Mouse (Mus musculus) neural tube, embryonic 11.5 days (tissue): ENCODE results near the gene Stat5a. TPM values are rescaled to one million over a fixed set of nuclear protein-coding genes. Genes with fewer than 3 reads are reported as not detected.

Experiments used
- ATAC-seq: fragments of 200-750 bp; cut with Nextera tagmentation; 2 replicates; pipeline ENCODE4 v1.8.0; 2017; ENCODE audit warnings: moderate number of reproducible peaks, mild to moderate bottlenecking, moderate TSS enrichment, moderate library complexity; ENCODE audit not compliant: insufficient read depth, low FRiP score, low TSS enrichment
- DNase-seq: peaks from one replicate; pipeline ENCODE4 v3.0.0-alpha.2; 2015; ENCODE audit warnings: low spot score
- H3K27ac ChIP-seq: fragments of 300-500 bp; sonication (generic); 2 replicates; pipeline ENCODE4 v1.5.1; 2014; ENCODE audit warnings: low read depth, mild to moderate bottlenecking, low read length
- H3K27me3 ChIP-seq: fragments of 300-500 bp; sonication (generic); 2 replicates; pipeline ENCODE4 v1.6.1; 2014; ENCODE audit warnings: mild to moderate bottlenecking, low read length, mixed read lengths; ENCODE audit not compliant: control insufficient read depth, insufficient read depth
- H3K36me3 ChIP-seq: fragments of 300-500 bp; sonication (generic); 2 replicates; pipeline ENCODE4 v1.6.1; 2014; ENCODE audit warnings: mild to moderate bottlenecking, low read length, moderate library complexity, mixed read lengths; ENCODE audit not compliant: control insufficient read depth, insufficient read depth
- H3K4me1 ChIP-seq: fragments of 300-500 bp; sonication (generic); 2 replicates; pipeline ENCODE4 v1.6.1; 2014; ENCODE audit warnings: low read length, mixed read lengths; ENCODE audit not compliant: control insufficient read depth, insufficient read depth
- H3K4me2 ChIP-seq: fragments of 300-500 bp; sonication (generic); 2 replicates; pipeline ENCODE4 v1.6.1; 2014; ENCODE audit warnings: low read depth, mild to moderate bottlenecking, moderate library complexity
- H3K4me3 ChIP-seq: fragments of 300-500 bp; sonication (generic); 2 replicates; pipeline ENCODE4 v1.5.1; 2014; ENCODE audit warnings: low read depth, low read length
- H3K9ac ChIP-seq: fragments of 300-500 bp; sonication (generic); 2 replicates; pipeline ENCODE4 v1.6.1; 2014; ENCODE audit warnings: mild to moderate bottlenecking, low read length
- H3K9me3 ChIP-seq: fragments of 300-500 bp; sonication (generic); 2 replicates; pipeline ENCODE4 v1.6.1; 2016; ENCODE audit warnings: low read length; ENCODE audit not compliant: control insufficient read depth
- WGBS: fragments of 180-500 bp; shearing (Covaris S2); extraction: QIAGEN DNeasy Blood & Tissue Kit; methylation state at CpG from one replicate; pipeline ENCODE4 v1.1.7; 2014; 5-methylcytosine and 5-hydroxymethylcytosine counted together
- polyA plus RNA-seq: library from polyadenylated mRNA; unstranded; fragments of >200 nt; fragmentation: Nextera tagmentation; extraction: Ambion mirVana; gene quantifications from 2 replicates; pipeline ENCODE4 v1.2.1, GENCODE M21; 2014

The Stat5a gene
- polyA plus RNA-seq, result 1.3 and 1.9 TPM in 2 replicates

DNA sequence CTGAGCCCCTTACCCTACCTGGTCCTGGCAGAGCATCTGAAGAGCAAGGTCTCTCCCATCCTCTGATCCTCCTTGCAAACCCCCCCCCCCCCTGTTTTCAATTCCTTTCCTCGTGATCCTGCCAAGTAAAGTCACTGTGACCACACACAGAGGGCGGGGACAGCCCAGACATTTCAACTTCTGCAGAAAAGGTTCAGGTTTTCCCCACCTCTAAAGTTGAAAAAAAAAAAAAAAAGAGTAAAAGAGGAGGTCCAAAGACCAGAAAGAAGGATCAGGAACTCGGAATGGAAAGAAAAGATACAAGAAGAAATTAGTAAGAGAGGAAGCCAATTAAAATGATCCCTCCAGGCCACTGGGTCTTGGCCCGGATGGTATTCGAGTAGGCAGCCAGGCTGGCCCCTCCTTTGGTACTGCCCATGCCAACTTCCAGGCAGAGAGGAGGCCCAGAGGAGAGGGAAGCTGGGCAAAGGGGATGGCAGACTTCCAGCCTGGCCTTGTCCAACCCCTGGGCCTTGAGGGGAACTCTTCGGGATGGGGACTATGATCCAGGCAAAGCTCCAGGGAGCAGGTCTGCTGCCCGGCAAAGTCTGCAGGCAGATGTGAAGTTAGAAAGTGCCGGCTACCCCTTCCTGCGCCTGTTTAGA is at the start of gene Stat5a:
Gene Stat5a (plus strand): TSS at position 417 of the 644 bp plus-strand sequence.
- no peaks in the 10 kb centered on the region for H3K9me3 ChIP-seq
- H3K4me3 ChIP-seq, result peak within 1 kb of the TSS; percentile 43
- peaks cover 33% of the 10 kb centered on the region for H3K27me3 ChIP-seq
- ATAC-seq (no peak), DNase-seq (no peak)
- no peak within 1 kb of the TSS for H3K27ac ChIP-seq
- no peaks in the 10 kb centered on the region for H3K36me3 ChIP-seq
- H3K9ac ChIP-seq, result peak within 1 kb of the TSS; percentile 42
- peak within 1 kb of the TSS; percentile 55 for H3K4me2 ChIP-seq
- WGBS, result 63% methylated on average over 9 of the region's 9 CpGs
- H3K4me1 ChIP-seq, result no peaks in the 10 kb centered on the region

DNA sequence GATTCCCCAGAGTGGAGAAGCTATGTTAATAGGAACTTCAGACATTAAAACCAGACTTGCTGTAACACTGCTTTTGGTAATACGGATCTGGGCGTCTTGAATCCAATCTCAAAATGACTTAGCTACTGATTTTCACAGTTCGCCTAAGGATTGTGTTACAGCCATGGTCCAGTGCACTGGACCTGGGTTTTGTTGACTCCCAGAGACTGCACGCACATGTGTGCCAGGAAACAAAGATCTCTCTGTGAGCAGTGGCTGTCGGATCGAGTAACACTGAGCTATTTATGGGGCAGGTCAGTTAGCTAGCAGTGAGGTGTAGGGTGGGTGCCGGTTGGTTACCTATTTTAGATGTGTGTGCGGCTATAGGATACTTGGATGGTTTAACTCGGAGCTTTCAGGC is 48.6 kb upstream of the Stat5a start:
- Histone ChIP-seq H3K4me2 (no peak overlapping the region), H3K27ac (no peak overlapping the region), H3K9me3 (no peaks in the 10 kb centered on the region), H3K36me3 (no peaks in the 10 kb centered on the region), H3K4me3 (no peak overlapping the region), H3K4me1 (no peaks in the 10 kb centered on the region), H3K27me3 (no peaks in the 10 kb centered on the region), H3K9ac (no peak overlapping the region)
- DNase-seq (no peak), ATAC-seq (no peak)
- WGBS, result 74% methylated on average over 9 of the region's 9 CpGs

DNA sequence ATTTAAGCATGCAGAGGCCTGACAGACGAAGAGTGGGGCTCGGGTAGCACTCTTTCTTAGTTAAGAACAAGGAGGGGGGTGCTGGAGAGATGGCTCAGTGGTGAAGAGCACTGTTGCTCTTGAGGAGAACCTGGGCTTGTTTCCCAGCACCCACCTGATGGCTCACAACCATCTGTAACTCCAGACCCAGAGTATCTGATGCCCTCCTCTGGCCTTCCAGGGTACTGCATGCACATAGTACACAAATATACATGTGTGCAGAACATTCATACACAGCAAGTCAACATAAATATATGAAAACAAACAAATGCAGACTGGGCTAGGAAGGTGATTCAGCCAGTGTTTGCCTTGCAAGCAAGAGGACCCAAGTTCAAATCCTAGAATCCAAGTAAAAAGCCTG is 48.0 kb upstream of the Stat5a start:
- Histone ChIP-seq H3K27ac (no peak overlapping the region), H3K9me3 (no peaks in the 10 kb centered on the region), H3K4me1 (no peaks in the 10 kb centered on the region), H3K27me3 (no peaks in the 10 kb centered on the region), H3K4me2 (no peak overlapping the region), H3K36me3 (no peaks in the 10 kb centered on the region), H3K9ac (no peak overlapping the region), H3K4me3 (no peak overlapping the region)
- DNase-seq, result no peak
- 85% methylated on average over 2 of the region's 2 CpGs for WGBS
- no peak for ATAC-seq

DNA sequence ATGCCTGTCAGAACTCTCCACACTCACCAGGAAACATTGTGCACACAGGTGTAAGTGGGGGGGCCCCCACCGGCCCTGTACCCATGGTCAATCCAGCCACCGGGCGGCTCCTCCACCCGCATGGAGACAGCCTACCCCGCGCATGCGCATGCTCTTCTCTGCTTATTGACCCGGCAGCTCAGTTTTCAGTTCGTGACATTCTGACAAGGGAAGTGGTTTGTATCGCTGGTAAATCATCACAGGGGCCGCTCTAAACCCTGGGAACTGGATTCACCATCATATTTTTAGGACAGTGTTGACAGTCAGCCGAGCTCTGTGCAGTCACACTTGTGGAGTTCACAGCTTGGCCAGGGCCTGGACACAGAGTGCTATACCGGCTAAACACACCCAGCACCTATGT is 44.7 kb upstream of the Stat5a start:
- no peak overlapping the region for H3K27ac ChIP-seq
- H3K27me3 ChIP-seq, result no peaks in the 10 kb centered on the region
- no peaks in the 10 kb centered on the region for H3K36me3 ChIP-seq
- no peak overlapping the region for H3K9ac ChIP-seq
- H3K9me3 ChIP-seq, result no peaks in the 10 kb centered on the region
- no peak for DNase-seq
- H3K4me2 ChIP-seq, result no peak overlapping the region
- no peaks in the 10 kb centered on the region; the same call in 1 of the 2 replicates for H3K4me1 ChIP-seq
- H3K4me3 ChIP-seq, result no peak overlapping the region
- 78% methylated on average over 13 of the region's 13 CpGs for WGBS
- no peak for ATAC-seq

DNA sequence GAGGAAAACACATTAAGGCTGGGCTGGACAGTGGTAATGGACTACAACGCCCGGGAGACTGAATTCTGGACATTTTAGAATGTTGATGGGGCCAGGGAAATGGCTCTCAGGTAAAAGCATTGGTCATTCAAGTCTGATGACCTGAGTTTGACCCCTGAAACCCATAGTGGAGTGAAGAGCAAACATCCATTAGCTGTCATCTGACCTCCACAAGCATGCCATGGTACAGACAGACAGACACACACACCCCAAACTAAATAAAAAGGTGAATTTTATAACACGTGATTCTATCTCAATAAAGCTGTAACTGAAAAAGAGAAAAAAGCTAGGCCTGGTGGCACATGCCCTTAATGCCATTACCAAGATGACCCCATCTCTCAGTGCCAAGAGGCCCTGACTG is 42.8 kb upstream of the Stat5a start:
- no peak overlapping the region for H3K4me2 ChIP-seq
- no peaks in the 10 kb centered on the region for H3K36me3 ChIP-seq
- 69% methylated on average over 3 of the region's 3 CpGs for WGBS
- ATAC-seq, result no peak
- H3K27ac ChIP-seq, result no peak overlapping the region
- no peaks in the 10 kb centered on the region for H3K9me3 ChIP-seq
- no peak for DNase-seq
- no peaks in the 10 kb centered on the region; the same call in 1 of the 2 replicates for H3K4me1 ChIP-seq
- no peak overlapping the region for H3K9ac ChIP-seq
- H3K27me3 ChIP-seq, result no peaks in the 10 kb centered on the region
- H3K4me3 ChIP-seq, result no peak overlapping the region

DNA sequence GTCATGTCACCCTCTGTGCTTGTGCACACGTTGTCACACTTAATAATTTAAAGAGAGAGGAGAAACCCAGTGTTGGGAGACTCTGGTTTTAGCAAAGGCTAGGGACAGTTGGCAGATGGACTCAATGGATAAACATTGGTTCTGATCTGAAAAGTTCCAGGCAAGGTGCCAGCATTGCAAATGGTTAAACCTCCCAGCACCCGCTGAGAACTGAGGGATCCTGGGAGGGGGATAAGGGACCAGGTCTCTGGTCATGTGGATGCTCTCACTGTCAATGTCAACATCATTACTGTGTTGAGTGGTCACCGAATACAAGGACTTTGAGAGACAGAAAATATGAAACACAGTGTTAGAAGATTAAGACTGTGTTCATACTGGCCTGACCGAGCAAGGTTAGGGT is 42.4 kb upstream of the Stat5a start:
- 76% methylated on average over 4 of the region's 4 CpGs for WGBS
- no peak for DNase-seq

DNA sequence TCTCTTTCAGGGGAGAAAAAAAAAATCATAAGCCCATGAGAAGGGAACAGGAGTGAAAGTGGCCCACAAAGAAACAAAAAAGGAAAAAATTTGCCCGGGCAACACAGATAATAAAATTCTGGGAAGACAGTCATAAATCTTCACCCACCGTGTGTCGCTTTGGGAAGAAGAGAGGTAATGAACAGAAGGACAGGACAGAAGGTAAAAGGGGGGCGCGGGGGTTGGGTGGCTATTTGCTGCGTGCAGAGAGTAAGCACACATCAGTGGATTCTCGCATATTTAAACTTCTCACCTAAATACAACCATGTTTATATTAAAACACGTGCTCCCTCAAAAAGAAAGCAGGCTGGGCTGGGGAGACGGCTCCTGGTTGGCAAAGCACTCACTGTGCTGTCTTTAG is 41.8 kb upstream of the Stat5a start:
- no peak overlapping the region for H3K4me2 ChIP-seq
- WGBS, result 51% methylated on average over 9 of the region's 9 CpGs
- H3K36me3 ChIP-seq, result no peaks in the 10 kb centered on the region
- no peak overlapping the region for H3K27ac ChIP-seq
- no peaks in the 10 kb centered on the region for H3K27me3 ChIP-seq
- H3K9ac ChIP-seq, result no peak overlapping the region
- no peak for DNase-seq
- no peak for ATAC-seq
- H3K9me3 ChIP-seq, result no peaks in the 10 kb centered on the region
- no peaks in the 10 kb centered on the region; the same call in 1 of the 2 replicates for H3K4me1 ChIP-seq
- H3K4me3 ChIP-seq, result no peak overlapping the region

More for the DNA sequence above, 42.4 kb upstream of the Stat5a start:
- H3K9ac ChIP-seq, result no peak overlapping the region
- H3K4me1 ChIP-seq, result no peaks in the 10 kb centered on the region; the same call in 1 of the 2 replicates
- no peak overlapping the region for H3K4me2 ChIP-seq
- no peaks in the 10 kb centered on the region for H3K36me3 ChIP-seq
- no peaks in the 10 kb centered on the region for H3K27me3 ChIP-seq
- H3K9me3 ChIP-seq, result no peaks in the 10 kb centered on the region
- no peak overlapping the region for H3K27ac ChIP-seq
- no peak overlapping the region for H3K4me3 ChIP-seq
- no peak for ATAC-seq

DNA sequence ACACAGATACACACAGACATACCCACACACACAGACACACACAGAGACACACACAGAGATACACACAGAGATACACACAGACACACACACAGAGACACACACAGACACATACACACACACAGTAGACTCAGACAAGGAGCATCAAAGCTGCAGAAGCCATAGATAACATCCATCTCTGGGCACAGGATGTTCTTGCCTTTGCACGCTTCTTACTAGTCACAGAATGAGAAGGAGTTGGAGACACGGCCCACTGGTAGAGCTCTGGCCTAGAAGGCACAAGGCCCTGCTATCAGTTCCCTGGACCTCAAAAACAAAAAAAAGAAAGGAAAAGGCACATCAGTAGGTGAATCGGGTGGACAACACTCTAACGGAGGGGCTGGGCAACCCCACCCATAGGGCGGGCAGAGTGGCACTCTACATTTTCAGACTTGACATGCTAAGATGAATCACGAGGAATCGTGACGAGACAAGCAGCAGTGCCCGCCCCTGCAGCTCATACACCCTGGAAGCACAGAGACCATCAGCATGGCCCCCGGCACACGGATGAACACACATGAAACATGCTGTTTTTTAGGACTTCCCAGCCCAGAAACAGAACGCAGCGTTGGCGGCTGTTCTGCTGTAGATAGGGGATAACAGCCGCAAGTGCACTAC is 40.7 kb upstream of the Stat5a start:
- Histone ChIP-seq H3K4me2 (no peak overlapping the region), H3K36me3 (no peaks in the 10 kb centered on the region), H3K4me1 (no peaks in the 10 kb centered on the region; the same call in 1 of the 2 replicates), H3K9me3 (no peaks in the 10 kb centered on the region), H3K9ac (no peak overlapping the region), H3K27ac (no peak overlapping the region), H3K27me3 (no peaks in the 10 kb centered on the region), H3K4me3 (no peak overlapping the region)
- 88% methylated on average over 15 of the region's 15 CpGs for WGBS
- DNase-seq, result no peak
- no peak for ATAC-seq

DNA sequence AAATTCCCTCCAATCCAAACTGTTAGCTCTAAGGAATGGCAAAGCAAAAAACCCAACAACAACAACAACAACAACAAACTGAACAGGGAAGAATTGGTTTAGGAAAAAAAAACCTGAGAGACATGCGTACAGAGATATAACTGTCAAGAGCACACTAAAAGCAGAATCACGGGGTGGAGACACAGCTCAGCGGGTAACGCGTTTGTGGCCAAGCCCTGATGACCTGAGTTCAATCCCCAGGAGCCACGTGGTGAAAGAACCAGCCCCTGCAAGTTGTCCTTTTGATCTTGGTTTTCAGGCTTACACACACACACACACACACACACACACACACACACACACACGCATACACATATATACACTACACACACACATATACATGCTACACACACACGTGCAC is 40.1 kb upstream of the Stat5a start:
- Histone ChIP-seq H3K27ac (no peak overlapping the region), H3K4me1 (no peaks in the 10 kb centered on the region; the same call in 1 of the 2 replicates), H3K4me3 (no peak overlapping the region), H3K9ac (no peak overlapping the region), H3K27me3 (no peaks in the 10 kb centered on the region), H3K36me3 (no peaks in the 10 kb centered on the region), H3K9me3 (no peaks in the 10 kb centered on the region), H3K4me2 (no peak overlapping the region)
- 59% methylated on average over 8 of the region's 8 CpGs for WGBS
- ATAC-seq (no peak), DNase-seq (no peak)
